Mouse (Mus musculus): Measurements from ENCODE around the gene Cltc.

The Cltc gene

DNA sequence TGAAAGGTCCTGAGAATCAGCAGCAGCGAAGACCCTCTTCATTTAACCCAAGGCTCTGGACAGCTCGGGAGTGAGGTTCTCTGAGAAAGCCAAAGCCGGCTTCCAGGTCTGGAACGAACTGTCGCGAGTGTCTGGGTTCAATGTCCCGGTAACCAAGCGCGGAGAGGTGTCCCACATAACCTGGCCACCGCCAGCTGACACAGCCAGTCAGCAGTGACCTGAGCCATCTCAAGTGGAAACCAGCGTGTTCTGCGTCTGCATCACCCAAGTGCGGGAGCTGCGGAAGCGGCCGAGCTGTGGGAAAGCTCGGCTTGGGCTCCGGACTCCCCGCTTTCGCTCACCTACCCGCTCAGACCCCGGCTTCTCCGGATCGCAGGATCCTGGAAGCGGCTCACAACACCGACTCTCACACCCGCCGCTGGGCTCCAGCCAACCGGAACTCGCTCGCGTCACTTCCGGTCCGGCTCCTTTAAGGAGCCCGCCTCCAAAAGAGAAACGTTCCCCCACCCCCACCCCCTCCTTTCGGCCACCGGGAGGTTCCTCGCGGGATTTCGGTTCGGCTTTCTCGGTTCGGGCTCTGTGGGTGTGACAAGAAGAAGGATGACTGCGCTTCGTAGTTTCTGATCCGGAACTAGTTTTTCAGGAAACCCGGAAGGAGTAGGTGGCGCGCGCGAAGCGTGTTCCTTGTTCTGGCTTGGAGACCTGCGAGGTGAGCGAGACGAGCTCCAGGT is 73.8 kb downstream of the Cltc start, which contains the start of the genes Vmp1 and Ptrh2:
Gene Vmp1, minus strand, starts transcription at position 442 of the 731 bp plus-strand sequence.
Gene Ptrh2, plus strand, starts transcription at position 591 of the 731 bp plus-strand sequence.
- in situ Hi-C loops (cut with MboI, MseI), result no loop called here

GRCm38 (mm10) chr11:86682861-86683260 is 74.5 kb downstream of the Cltc start:
- in situ Hi-C loops (cut with MboI, MseI), result no loop called here

- in situ Hi-C loops (cut with MboI, MseI), result no loop called here
Observed at GRCm38 (mm10) chr11:86681423-86681822, 75.9 kb downstream of the Cltc start.

GRCm38 (mm10) chr11:86680729-86681128 is 76.6 kb downstream of the Cltc start:
- in situ Hi-C loops (cut with MboI, MseI), result no loop called here

- in situ Hi-C loops (cut with MboI, MseI), result no loop called here
Observed at GRCm38 (mm10) chr11:86678957-86679356, 78.4 kb downstream of the Cltc start.

- in situ Hi-C loops (cut with MboI, MseI), result no loop called here
Observed at GRCm38 (mm10) chr11:86675520-86675919, 81.8 kb downstream of the Cltc start.

DNA sequence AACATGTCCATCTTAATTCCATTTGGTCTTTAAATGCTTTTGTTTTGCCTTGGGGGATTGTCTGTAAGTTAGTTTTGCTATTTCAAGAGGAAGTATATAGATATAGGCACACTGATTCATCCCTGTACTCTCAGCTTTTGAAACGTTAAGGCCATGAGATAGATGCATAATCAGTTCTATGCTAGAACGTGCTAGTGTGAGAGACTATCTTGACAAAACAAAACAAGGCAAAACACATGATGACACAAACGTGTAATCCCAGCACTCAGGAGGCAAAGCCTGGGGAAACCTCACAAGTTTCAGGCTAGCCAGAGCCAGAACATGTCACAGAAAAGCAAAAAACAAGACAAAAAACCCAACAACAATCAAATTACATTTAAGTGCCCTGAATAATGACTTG is 84.6 kb downstream of the Cltc start:
- in situ Hi-C loops (cut with MboI, MseI), result no loop called here

DNA sequence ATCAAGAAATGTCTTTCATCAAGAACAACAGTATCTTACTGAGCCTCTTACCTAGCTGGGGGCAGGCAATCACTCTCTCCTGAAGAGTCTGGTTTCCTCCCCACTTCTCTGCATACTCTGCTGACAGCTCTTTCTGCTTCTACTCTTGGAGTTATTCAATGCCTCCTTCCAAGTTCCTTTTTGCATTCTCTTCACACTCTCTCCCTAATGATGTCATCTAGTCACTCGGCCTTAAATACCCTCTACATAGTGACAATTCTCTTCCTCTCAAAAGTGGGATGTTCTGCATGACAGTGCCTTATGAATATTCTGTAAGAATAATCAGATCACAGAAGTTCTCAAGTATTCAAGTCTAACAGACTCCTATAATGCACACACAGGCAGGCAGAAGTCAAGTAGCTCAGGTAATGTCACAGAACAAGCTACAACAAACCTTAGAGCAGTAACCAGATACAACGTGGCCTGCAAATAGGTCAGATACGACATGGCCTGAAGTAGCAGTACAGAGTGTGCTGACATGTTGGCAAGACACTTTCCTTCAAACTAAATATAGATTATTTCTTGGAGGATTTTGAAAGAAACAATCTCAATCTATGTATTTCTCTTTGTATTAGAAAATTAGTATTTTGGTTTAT is 86.2 kb downstream of the Cltc start:
- in situ Hi-C loops (cut with MboI, MseI), result no loop called here

DNA sequence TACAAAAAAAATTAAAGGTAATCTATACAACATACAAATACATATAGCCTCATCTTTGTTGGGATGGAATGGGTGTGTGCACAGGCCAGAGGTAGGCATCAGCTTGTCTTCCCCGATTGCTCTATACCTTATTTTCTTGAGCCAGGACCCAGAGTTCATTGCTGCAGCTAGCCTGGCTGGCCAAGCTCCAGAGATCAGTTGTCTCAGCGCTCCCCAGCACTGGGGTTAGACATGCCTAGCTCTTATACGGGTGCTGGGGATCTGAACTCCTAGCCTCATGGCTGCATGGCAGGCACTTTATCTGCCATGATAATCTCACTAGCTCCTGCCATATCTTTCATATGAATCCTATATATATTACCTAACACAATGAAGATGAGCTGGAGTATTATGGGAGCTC is 89.2 kb downstream of the Cltc start:
- in situ Hi-C loops (cut with MboI, MseI), result no loop called here

DNA sequence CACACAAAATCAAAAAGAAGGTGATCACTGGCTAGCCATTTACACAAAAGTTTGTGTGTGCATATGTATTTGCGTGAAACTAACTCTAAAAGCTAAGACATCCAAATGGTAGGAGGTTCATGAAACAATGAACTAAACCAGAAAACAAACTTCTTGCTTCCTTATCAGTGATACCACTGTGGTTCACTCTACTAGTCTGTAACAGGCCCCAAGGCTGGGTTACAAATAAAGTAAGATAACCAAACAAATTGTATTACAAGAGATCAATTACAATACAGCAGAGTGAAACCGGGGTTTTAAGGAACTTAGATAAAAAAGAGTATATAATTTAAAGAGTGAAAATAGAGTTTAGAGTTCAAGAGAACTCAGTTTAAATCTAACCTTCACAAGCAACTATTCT is 89.8 kb downstream of the Cltc start:
- in situ Hi-C loops (cut with MboI, MseI), result no loop called here

- in situ Hi-C loops (cut with MboI, MseI), result no loop called here
Observed at GRCm38 (mm10) chr11:86664406-86664805, 93.0 kb downstream of the Cltc start.

- in situ Hi-C loops (cut with MboI, MseI), result no loop called here
Observed at GRCm38 (mm10) chr11:86663977-86664376, 93.4 kb downstream of the Cltc start.

GRCm38 (mm10) chr11:86662986-86663895 is 94.1 kb downstream of the Cltc start:
- in situ Hi-C loops (cut with MboI, MseI), result no loop called here

GRCm38 (mm10) chr11:86657863-86658262 is 99.5 kb downstream of the Cltc start:
- in situ Hi-C loops (cut with MboI, MseI), result loop anchor here (5.0 kb wide), 1 partner anchor 91 kb away; no protein-coding TSS in a partner anchor

- in situ Hi-C loops (cut with MboI, MseI), result loop anchor here (5.0 kb wide), 1 partner anchor 90 kb away; no protein-coding TSS in a partner anchor
Observed at GRCm38 (mm10) chr11:86656849-86657567, 100.4 kb downstream of the Cltc start.

DNA sequence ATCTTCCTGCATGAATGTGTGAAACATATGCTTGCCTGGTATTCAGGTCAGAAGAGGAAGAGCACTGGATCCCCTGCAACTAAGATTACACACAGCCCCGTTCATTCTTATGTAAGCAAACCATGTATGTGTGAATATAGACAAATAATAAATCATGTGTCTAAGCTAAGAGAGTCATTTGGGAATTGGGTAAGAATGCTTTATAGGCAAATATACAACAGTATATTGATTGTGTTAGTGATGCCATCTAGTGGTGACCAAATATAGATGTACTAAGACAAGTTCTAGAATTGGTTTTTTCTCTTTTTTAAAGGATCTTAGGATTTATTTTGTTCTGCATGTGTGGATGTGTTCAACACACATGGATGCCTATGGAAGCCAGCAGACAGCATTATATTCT is 101.7 kb downstream of the Cltc start:
- in situ Hi-C loops (cut with MboI, MseI), result loop anchor here (5.0 kb wide), 1 partner anchor 88 kb away; no protein-coding TSS in a partner anchor

GRCm38 (mm10) chr11:86654096-86654495 is 103.3 kb downstream of the Cltc start:
- in situ Hi-C loops (cut with MboI, MseI), result loop anchor here (5.0 kb wide), 1 partner anchor 37 kb away; no protein-coding TSS in a partner anchor

DNA sequence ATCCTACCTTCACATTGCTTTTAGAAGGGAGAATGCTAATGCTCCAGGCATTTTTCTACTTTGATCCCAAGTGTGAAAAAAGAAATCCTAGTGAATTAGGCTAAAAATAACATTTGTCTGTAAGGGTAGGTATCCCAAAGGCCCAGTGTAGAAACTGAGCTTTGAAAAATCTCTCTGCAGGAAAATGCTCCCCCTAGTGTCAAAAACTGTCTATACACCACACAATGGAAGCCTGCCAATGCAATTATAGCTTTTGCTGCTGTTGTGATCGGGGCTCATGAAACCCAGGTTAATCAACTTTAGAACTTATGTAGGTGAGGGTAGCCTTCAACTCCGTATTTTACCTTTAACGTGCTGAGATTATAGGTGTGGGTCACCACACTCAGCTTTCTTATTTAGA is 103.9 kb downstream of the Cltc start:
- in situ Hi-C loops (cut with MboI, MseI), result loop anchor here (5.0 kb wide), 1 partner anchor 36 kb away; no protein-coding TSS in a partner anchor

DNA sequence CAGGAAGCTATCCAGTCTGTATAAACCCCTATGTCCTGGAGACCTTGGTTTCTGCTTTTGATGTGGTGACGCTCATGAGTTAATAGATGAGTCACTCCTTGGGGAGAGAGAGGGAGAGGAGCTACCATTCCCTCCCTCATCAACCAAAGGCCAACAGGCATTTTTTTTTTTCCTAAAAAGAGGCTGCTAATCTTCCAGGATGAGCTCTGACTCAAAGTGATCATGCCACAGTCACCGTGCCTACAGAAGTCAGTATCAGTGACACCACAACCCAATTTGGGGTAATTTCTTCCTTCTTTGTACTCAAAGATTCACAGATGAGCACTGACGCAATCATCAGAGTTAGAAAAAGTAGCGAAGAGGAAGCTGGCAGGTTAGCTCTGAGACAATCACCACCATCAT is 104.8 kb downstream of the Cltc start:
- in situ Hi-C loops (cut with MboI, MseI), result loop anchor here (5.0 kb wide), 1 partner anchor 35 kb away; no protein-coding TSS in a partner anchor

DNA sequence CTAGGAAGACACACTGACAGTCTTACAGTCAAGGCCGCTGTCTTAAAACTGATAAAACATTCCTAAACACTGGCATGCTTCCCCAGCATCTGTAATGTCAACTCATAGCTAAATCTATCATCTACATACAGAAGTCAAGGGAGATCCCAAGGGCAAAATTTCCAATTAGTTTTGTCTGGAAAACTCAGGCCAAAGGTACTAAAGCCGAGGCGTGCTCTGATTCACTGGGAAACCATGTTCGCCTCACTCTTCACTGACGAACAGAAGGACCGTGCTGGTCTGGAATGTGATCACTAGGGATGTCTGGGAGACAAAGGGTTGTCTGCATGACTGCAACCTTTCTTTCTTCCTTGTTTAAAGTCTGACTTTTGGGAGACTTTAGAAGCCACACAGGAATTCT is 106.7 kb downstream of the Cltc start:
- in situ Hi-C loops (cut with MboI, MseI), result loop anchor here (5.0 kb wide), 1 partner anchor 33 kb away; no protein-coding TSS in a partner anchor

- in situ Hi-C loops (cut with MboI, MseI), result no loop called here
Observed at GRCm38 (mm10) chr11:86649542-86649941, 107.8 kb downstream of the Cltc start.
